Mouse (Mus musculus): Measurements from ENCODE around the gene Lmo1. TPM values are rescaled to one million over a fixed set of nuclear protein-coding genes. Genes with fewer than 3 reads are reported as not detected.
"Not testable (repeated sequence)": the region's sequence is repeated elsewhere in the genome, so short reads cannot be mapped to it uniquely, and the experiment has no call there.

The Lmo1 gene
- polyA plus RNA-seq, 1 experiment from 2014 or later, result 47.7 TPM

DNA sequence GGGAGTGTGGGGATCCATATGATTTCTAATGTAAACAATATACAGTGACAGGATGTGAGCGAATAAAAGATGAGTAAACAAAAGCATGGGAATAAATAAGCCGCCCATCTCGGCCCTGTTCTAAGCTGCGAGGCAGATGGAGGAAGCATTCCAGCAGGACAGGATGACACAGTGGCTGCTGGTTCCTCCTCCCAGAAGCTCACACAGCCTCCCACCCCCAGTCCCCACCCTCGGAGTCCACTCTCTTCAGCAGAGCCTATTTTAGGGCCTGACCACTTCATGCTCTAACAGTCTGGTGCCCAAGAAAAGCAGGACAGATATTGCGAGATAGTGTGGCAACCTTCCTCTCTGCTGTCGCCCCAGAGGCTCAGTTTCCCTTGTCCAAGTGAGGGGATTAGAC, 77.8 kb downstream of the Lmo1 start:
- Histone ChIP-seq H3K36me3 (no peaks in the 10 kb centered on the region), H3K4me1 (no peaks in the 10 kb centered on the region), H3K4me2 (no peak overlapping the region), H3K4me3 (no peak overlapping the region), H3K27me3 (no peaks in the 10 kb centered on the region), H3K9ac (no peak overlapping the region), H3K9me3 (no peaks in the 10 kb centered on the region), H3K27ac (no peak overlapping the region)
- no peak for ATAC-seq (ENCODE audit: insufficient number of reproducible peaks, low FRiP score, low TSS enrichment, low read depth)
- WGBS, result 79% methylated on average over 7 of the region's 7 CpGs

GRCm38 (mm10) chr7:109096618-109097017, 78.4 kb downstream of the Lmo1 start:
- no peak overlapping the region for H3K27ac ChIP-seq
- no peak overlapping the region for H3K4me2 ChIP-seq
- H3K27me3 ChIP-seq, result no peaks in the 10 kb centered on the region
- H3K36me3 ChIP-seq, result no peaks in the 10 kb centered on the region
- H3K4me3 ChIP-seq, result no peak overlapping the region
- ATAC-seq (ENCODE audit: insufficient number of reproducible peaks, low FRiP score, low TSS enrichment, low read depth), result no peak
- 67% methylated on average over 4 of the region's 4 CpGs for WGBS
- no peak overlapping the region for H3K9ac ChIP-seq
- no peaks in the 10 kb centered on the region for H3K9me3 ChIP-seq
- no peaks in the 10 kb centered on the region for H3K4me1 ChIP-seq

GRCm38 (mm10) chr7:109094294-109094693, 80.7 kb downstream of the Lmo1 start:
- H3K27ac ChIP-seq, result no peak overlapping the region
- H3K9ac ChIP-seq, result no peak overlapping the region
- H3K4me2 ChIP-seq, result no peak overlapping the region
- no peaks in the 10 kb centered on the region for H3K36me3 ChIP-seq
- no peaks in the 10 kb centered on the region for H3K27me3 ChIP-seq
- H3K4me1 ChIP-seq, result no peaks in the 10 kb centered on the region
- H3K4me3 ChIP-seq, result no peak overlapping the region
- WGBS, result no CpG with 5 or more reads among the region's 7 CpGs
- no peaks in the 10 kb centered on the region for H3K9me3 ChIP-seq
- no peak for ATAC-seq (ENCODE audit: insufficient number of reproducible peaks, low FRiP score, low TSS enrichment, low read depth)

GRCm38 (mm10) chr7:109091316-109091715, 83.7 kb downstream of the Lmo1 start:
- not testable (repeated sequence) for H3K36me3 ChIP-seq
- WGBS, result no CpG with 5 or more reads among the region's 2 CpGs

More at GRCm38 (mm10) chr7:109091316-109091715, 83.7 kb downstream of the Lmo1 start:
- H3K4me1 ChIP-seq; H3K4me2 ChIP-seq; ATAC-seq (ENCODE audit: insufficient number of reproducible peaks, low FRiP score, low TSS enrichment, low read depth); H3K27ac ChIP-seq; H3K9me3 ChIP-seq; H3K4me3 ChIP-seq; H3K27me3 ChIP-seq; H3K9ac ChIP-seq: not testable (repeated sequence)

Other genes starting within 250 kb of the Lmo1 start
- gene Nlrp10, start 245.0 kb downstream of the Lmo1 start, polyA plus RNA-seq (2015; fragmentation: Nextera tagmentation; extraction: Ambion mirVana), result 1.5 and 2.0 TPM in 2 replicates
- 67.8 and 85.2 TPM in 2 replicates for gene Eif3f, start 240.8 kb downstream of the Lmo1 start, polyA plus RNA-seq (2015; fragmentation: Nextera tagmentation; extraction: Ambion mirVana)
- 2.3 and 2.5 TPM in 2 replicates for gene Tub, start 224.9 kb downstream of the Lmo1 start, polyA plus RNA-seq (2015; fragmentation: Nextera tagmentation; extraction: Ambion mirVana)
- 1.7 and 1.8 TPM in 2 replicates for gene Ric3, start 91.9 kb downstream of the Lmo1 start, polyA plus RNA-seq (2015; fragmentation: Nextera tagmentation; extraction: Ambion mirVana)